Mouse (Mus musculus): ENCODE data around the gene Ociad2.

DNA sequence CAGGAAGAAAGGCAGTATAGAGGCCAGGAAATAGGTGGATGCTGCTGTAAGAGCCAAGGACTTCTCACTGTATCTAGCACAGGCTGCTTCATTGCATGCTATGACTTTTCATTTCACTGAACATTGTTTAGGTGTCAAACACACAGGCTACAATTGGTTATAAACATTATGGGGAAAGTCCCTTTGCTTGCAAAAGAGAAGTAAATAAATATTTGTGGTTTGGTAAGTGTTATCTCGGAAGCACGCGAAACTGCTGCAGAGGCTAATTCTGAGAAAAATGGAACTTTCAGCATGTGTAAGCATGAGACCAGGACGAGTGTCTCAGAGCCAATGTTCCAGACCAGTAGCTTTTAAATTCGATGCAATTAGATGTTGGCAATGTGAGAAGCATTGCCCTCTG is 54.2 kb downstream of the Ociad2 start:
- no peak for TF ChIP-seq EP300 (IDR thresholded peaks at IDR 0.05; ENCODE audit: insufficient read depth, low read depth, low read length)
- no peak for TF ChIP-seq CTCF (IDR thresholded peaks at IDR 0.05)

Measured in heart, adult 2 months (tissue).